Mouse (Mus musculus): ENCODE measurements at regions not wholly inside any gene's neighbourhood (a gene's known extent, or its start where the extent isn't known, plus 50 kb on each side); places are given as distances from the start of the nearest gene placed in this dataset.

DNA sequence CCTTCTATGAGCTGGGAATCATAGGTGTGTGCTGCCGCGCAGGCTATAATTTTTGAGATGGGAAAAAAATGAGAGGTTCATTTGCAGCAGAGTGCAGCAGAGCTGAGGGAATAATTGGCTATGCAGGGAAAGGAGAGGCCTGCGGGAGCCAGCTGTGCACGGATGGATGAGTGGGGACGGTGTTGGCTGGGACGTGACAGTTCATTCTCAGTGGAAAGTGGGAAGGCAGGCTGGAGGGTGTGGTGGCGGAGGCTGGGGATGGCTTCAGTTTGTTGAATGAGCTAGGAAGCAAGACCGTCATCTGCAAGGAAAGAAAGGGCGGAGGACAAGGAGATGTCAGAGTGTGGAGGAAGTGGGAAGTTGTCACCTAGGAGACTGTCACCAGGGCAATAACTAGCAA is 180.4 kb upstream of the Bcor start:
- TF ChIP-seq GATA1 (IDR thresholded peaks at IDR 0.05; ENCODE audit: low read length) (no peak), TAL1 (IDR thresholded peaks at IDR 0.05; ENCODE audit: low read length) (no peak)

All from erythroblast, embryonic 14.5 days (primary cell).